Mouse (Mus musculus) lung, postnatal 4 days (tissue): ENCODE data around the gene Ager.

ENCODE experiments used
- DNase-seq, 2 experiments: peaks; one replicate each; pipeline ENCODE4 v3.0.0; 2021

The Ager gene

DNA sequence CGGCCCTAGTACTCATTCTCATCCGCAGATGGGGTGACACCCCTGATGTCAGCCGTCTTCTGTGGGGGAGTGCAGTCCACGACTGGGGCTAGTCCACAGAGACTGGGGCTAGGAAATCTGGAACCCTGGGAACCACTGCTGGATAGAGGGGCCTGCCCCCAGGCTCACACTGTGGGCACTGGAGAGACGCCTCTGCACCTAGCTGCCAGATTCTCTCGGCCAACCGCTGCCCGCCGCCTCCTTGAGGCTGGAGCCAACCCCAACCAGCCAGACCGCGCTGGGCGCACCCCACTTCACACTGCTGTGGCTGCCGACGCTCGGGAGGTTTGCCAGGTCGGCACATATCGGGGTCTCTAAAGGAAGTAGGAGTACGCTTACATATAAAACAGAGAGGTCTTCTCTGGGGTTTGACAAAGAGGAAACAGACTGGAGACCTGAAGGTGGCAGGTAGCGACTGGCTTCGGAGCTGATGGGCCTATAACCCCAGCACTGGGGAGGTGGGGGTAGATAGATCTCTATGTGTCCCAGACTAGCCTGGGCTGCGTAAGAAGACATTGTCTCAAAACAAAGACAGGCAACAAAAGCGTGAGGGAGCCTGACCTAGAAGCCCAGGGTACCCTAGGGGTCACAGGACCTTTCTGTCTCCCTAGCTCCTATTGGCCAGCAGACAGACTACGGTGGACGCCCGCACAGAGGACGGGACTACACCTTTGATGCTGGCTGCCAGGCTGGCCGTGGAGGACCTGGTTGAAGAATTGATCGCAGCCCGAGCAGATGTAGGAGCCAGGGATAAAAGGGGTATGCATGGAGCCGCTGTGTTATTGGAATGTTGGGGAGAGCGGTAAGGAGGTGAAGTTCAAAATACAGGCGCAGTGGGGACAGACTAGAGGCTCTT is 11.5 kb upstream of the Ager start:
- no peak for DNase-seq

DNA sequence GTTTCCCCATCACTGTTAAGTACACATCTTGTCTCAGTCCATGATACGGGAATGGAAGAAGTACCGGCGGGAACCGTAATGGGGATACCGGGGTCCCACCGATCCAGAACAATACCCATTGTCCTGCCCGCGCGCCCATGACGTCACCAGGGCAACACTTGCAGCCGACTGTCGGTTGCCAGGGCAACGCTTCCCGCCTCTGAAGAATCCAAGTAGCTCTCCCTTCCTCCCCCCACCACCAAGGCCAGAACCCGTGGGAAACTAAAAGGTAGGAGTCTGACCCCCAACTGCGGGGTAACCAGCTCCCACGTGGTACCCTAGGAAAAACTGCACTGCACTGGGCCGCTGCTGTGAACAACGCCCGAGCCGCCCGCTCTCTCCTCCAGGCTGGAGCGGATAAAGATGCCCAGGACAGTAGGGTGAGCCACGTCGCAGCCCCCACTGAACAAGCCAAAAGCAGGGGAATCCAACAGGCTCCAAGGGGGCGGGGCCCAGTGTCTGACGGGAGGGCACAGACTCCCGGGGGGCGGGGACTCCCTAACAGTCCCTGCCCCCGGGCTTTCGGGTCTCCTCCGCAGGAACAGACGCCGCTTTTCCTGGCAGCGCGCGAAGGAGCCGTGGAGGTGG is 10.8 kb upstream of the Ager start:
- DNase-seq = peak; percentile 90 to 92

DNA sequence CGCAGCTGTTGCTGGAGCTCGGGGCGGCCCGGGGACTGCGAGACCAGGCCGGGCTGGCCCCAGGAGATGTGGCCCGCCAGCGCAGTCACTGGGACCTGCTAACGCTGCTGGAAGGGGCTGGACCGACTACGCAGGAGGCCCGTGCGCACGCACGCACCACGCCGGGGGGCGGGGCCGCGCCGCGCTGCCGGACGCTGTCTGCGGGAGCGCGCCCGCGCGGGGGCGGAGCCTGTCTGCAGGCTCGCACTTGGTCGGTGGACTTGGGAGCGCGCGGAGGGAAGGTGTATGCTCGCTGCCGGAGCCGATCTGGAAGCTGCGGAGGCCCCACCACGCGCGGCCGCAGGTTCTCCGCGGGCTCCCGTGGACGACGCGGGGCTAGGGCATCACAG is 10.2 kb upstream of the Ager start:
- DNase-seq = peak; percentile 98 to 99

DNA sequence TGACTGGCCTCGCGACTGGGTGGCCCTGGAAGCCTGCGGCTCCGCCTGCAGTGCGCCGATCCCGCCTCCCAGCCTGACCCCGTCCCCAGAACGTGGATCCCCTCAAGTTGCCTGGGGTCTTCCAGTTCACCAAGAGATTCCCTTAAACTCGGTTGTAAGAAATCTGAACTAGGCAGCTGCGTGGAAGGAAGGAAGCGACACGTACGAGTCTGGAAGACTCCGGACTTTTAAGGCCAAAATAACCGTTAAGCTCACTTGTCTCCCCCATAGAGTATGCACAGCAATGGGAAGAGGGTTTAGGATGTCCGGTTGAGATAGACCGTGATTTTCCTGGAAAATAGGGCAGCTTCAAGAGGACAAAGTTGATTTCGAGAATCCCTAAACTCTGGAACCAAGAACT is 9.8 kb upstream of the Ager start:
- DNase-seq = no peak

DNA sequence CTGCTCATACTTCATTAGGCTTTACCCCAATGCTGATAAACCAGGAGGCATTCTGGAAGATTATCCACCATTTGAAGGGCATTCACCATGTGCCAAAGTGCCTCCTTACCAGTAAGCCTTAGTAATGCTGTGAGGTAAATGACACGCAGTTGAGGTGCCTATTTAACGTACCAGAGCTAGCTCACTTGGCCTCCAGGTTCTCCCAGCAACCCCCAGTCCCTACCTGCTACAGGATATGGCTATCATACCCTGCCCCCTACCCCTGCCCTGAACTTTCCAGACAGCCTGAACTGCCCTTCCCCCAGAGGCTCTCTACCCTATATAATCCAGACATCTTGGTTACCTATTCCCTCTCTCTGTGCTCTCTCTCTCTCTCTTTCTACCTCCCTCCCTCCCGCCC is 8.9 kb upstream of the Ager start:
- no peak for DNase-seq

DNA sequence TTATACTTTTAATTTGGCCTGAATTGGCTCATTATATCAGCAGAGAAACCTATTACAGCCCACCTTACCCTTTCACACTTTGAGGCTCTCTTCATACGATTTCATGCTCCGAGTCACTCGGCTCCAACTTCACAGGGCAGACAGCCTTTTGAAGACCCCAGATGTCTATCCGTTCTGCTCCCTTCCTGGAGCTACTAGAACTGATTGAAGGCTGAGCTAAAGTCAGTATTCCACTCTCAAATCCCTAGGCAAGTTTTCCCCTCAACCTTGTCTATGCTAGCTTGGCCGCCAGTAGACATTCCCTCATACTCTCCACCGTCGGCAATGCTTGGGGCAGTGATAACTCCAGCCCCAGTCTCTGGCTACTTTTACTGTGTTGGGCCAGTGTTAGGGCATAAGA is 8.5 kb upstream of the Ager start:
- no peak for DNase-seq

DNA sequence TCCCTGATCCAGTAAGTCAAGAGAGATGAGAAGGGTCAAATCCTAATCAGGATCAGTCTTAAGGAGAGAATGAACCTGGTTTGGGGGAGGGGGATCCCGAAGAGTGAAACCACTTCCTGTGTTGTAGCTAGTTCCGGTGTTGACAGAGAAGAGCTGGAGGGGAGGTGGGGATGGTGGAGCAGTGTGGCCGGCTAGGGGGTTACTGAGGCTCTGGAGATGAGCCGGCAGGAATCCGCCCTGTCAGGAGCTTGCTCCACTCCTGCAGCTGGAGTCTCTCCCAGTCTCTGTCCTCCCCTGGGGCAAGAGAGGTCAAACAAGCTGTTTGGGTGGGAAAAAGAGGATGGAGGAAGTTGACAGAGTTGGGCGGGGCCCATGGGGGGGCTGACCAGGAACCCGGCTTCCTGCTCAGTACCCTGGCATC is 8.0 kb upstream of the Ager start, which contains the start of gene Gpsm3:
Gene Gpsm3, plus strand, starts transcription at position 126 of the 421 bp plus-strand sequence.
- DNase-seq = peak; percentile 80 to 85

DNA sequence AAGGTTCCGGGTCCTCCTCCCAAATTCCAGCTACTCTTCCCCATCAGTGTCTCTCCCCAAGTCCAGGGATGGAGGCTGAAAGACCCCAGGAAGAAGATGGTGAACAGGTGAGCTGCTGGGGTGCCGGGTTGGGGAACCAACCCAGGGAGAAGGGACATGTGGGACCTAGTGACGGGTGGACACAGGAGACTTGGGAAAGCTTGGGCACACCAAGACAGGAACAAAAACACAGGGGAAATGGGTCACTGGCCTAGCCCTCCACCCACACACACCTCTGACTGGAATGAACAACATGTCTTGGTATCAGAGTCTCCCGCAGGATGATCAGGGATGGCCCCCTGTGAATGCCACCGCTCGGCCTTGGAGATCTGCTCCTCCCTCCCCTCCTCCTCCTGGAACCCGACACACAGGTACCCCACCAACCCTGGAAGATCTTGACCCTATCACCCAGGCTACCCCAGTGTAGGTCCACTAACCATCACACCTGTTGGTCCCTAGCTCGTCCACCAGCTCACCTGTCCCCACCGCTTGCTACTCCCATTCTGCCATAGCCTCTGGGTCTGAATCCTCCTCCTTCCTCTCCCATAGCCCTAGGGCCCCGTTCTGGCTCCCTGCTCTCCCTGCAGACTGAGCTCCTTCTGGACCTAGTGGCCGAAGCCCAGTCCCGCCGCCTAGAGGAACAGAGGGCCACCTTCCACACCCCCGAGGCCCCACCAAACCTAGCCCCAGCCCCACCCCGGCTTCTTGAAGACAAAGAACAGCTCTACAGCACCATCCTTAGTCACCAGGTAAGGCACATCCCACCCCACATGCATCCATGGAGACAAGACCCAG is 7.3 kb upstream of the Ager start:
- peak in 1 of 2 experiments; percentile 40 for DNase-seq

DNA sequence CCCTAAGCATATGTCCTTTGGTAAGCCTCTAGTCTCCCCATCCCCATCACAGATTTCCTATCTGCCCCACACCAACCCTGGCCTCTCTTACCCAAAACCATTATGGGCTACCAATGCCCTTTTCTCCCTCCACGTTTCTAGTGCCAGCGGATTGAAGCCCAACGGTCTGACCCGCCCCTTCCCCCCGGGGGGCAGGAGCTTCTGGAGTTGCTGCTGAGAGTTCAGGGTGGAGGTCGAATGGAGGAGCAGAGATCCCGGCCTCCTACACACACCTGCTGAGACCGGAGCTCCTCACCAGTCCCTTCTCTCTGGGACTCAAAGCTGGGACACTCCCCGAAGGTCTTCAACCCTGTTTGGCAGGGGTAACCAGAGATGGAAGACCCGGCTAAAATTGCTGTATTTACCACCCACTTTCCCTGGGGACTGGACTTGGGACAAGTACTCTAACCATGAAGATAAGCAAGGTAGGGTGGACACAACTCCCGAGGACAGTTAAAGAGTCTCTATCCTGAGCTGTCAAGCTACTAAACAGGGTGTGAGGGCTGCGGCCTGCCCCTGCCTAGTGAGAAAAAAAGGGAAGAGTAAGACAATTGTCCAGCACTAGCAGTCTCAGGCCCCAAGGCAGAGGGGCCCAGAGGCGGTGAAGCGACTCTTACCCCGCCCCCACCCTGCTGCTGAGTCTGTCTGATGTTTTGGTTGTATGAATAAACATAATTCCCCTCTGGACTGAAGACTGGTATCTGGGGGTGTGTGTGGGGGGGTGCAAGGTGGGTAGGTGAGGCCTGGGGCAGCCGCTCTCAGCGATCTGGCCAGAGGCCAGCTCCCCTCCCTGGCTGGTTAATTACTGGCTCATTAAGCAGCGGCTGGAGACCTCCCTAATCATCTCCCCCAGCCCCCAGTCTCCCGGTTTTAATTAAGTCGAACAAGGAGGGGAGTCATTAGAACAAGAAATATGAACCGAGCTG is 6.4 kb upstream of the Ager start, which contains the start of gene Pbx2:
Gene Pbx2, plus strand, starts transcription at position 238 of the 965 bp plus-strand sequence.
- peak; percentile 52 to 59 for DNase-seq

DNA sequence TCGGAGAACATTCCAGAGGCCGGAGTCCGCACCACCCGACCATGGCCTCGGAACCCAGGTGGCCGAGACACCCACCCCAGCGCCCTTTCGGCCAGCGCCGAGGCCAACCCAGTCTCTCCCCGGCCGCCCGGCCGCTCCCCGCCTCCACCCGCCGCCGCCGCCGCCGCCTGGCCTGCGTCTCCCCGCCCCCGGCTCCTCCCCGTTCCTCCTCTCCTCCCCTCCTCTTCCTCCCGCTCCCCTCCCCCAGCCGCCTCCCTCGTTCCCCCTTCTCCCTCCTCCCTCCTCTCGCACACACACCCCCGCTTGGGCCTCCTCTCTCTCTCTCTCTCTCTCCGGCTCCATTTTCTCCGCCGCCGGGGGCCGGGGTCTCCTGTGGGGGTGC is 5.7 kb upstream of the Ager start:
- peak; percentile 93 to 94 for DNase-seq

DNA sequence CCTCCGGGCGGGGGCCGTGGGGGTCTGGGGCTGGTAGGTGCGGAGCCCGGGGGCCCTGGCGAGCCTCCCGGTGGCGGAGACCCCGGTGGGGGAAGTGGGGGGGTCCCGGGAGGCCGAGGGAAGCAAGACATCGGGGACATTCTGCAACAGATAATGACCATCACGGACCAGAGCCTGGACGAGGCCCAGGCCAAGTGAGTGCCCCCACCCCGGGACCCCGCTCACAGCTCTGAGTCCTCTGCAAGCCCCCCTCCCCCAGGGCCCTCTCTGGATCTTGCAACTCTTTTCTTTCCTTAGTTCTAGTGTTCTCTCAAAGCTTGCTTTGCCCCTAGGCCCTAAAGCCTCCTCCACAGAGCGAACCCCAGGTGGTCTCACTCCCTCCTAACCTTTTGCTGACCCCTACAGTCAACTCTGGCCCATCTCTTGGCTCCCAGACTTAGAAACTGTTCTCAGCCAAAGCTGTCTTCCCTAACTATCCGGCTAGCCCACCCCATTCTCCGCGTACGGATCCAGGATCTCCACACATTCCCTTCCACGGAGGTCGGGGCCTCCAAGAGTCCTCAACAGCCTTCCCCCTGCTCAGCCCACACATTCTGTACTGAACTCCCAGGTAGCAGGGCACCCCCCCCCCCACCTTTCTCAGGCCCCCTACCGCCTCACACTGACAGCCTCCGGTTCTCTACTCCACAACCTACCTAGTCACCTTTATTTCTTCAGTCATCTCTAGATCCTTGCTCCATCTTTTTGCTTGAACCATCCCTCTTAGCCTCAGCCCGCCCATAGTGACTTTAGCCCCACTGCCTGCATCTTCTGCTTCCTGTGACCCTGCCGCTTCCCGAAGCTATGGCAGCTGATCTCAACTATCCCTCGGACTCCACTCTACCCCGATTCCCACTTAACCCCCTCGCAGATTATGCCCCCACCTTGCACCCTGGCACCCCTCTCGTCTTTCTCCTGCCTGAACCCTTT is 4.8 kb upstream of the Ager start:
- DNase-seq = peak; percentile 55 to 57

DNA sequence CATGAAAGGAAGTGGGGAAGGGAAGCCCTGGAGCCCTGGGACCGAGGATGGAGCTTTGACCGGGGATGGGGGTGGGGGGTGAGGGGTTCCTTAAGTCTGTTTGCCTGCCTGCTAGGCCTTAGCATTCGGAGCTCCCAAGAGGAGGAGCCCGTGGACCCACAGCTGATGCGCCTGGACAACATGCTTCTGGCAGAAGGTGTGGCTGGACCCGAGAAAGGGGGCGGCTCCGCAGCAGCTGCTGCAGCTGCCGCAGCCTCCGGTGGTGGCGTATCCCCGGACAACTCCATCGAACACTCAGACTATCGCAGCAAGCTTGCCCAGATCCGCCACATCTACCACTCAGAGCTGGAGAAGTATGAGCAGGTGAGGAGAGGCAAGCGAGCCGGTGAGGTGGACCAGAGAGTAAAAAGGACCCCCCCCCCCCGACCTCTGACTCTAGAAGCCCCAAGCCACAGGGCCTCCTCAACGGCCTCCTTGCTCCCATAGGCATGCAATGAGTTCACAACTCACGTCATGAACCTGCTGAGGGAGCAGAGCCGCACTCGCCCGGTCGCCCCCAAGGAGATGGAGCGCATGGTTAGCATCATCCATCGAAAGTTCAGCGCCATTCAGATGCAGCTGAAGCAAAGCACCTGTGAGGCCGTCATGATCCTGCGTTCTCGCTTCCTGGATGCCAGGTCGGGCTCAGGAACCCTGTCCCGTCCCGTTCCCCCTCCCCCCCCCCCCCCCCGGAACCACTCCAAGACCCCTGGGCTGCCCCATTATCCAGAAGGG is 3.7 kb upstream of the Ager start:
- peak; percentile 56 to 75 for DNase-seq

DNA sequence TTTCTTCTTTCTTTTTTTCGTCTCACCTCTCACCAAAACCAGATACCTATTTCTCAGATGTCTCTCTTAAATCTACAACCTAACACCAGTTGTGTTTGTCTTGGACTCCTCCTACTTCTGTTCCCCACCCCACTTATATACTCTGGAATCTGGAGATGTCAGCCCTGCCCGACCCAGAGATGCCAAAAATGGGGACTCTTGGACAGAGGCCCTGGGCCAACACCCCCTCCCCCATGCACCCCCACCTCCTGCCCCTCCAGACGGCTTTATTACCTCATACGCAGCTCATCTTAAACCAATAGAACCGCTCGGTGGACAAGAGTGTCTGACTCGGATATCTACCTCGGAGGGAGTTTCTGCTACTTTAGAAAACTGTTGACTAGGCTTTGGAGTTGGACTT is 1.6 kb upstream of the Ager start:
- peak; percentile 46 to 68 for DNase-seq

DNA sequence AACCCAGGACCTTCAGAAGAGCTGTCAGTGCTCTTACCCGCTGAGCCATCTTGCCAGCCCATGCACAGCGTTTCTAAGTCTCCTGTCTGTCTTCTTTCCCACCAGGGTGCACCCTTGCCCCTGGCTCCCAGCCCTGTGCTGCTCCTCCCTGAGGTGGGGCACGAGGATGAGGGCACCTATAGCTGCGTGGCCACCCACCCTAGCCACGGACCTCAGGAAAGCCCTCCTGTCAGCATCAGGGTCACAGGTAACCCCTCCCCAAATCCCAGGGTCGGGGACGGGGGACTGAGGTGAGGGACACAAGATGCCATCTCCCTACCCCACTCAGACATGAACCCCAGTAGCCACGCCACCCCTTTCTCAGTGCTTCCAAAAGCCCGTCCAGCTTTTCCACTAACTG is 2.2 kb downstream of the Ager start:
- peak in 1 of 2 experiments; percentile 33 for DNase-seq

DNA sequence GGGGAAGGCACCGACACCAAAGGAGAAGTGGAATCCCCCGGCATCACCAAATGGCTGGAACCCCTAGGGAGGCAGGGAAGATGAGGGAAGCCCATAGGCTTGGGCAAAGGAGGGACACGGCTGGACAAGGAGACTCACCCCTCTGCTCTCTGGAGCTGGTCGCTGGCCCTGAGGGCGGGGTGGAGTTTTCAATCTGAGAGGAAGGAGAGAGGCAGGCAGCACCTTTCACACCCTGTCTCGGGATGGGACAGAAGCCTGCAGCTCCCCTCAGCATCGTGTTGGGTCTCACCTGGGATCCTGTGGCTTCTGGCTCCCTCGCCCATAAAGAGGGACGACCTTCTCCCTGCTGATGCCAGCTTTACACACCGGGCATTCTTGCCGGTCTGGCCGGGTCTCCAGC is 4.1 kb downstream of the Ager start:
- peak in 1 of 2 experiments; percentile 38 for DNase-seq

DNA sequence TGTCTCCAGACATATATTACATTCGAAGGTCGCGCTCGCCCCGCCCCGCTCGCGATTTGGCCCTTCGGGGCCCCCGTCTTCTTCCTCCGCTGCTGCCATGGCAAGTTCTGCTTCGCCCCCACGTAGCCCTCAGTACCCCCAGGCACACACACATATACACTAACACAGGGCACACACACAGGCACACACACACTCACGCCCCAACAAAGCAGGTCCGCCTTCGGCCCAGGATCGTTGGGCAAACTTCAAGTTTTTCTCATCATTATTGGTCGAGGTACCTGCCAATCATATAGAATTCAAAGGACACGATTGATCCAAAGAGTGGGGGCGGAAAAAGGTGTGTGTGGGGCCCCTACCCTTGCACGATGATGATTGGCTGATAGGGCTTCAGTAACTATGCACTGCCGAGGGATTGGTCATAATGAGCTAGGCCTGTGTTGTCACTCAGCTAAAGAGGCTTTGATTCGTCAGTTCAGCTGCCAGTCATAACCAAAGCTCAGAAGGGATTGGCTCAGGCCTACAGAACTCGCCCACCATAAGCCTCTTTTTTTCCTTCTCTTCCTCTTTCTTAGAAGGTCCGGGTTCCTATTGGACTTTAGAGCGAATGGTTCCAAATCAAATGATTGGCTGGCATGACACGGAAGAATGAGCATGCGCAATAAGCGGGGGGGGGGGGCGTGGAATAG is 5.9 kb downstream of the Ager start, which contains the start of gene Rnf5:
Gene Rnf5, minus strand, starts transcription at position 316 of the 686 bp plus-strand sequence.
- peak; percentile 96 to 99 for DNase-seq

DNA sequence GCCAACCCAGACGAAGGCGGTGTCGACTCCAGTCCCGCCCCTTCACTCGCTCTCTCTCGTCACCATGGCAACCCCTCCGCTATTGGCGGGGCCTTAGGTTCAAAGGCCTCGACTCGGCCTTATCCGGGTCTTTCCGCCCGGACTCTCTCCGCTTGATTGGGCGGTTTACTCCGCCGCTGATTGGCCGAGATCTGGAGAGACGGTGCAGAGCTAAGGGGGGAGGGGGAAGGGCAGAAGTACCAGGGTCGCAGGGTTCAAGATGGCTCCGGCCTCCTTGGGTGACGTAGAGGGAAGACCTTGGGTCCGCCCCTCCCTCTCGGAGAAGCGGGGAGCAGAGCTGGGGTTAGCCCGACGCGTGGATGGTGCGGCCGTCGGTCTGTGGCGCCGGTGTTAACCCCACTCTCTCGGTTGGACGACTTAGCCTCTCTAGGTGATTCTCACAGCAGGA is 6.4 kb downstream of the Ager start, which contains the start of gene Agpat1:
Gene Agpat1, plus strand, starts transcription at position 202 of the 448 bp plus-strand sequence.
- DNase-seq = peak; percentile 99

DNA sequence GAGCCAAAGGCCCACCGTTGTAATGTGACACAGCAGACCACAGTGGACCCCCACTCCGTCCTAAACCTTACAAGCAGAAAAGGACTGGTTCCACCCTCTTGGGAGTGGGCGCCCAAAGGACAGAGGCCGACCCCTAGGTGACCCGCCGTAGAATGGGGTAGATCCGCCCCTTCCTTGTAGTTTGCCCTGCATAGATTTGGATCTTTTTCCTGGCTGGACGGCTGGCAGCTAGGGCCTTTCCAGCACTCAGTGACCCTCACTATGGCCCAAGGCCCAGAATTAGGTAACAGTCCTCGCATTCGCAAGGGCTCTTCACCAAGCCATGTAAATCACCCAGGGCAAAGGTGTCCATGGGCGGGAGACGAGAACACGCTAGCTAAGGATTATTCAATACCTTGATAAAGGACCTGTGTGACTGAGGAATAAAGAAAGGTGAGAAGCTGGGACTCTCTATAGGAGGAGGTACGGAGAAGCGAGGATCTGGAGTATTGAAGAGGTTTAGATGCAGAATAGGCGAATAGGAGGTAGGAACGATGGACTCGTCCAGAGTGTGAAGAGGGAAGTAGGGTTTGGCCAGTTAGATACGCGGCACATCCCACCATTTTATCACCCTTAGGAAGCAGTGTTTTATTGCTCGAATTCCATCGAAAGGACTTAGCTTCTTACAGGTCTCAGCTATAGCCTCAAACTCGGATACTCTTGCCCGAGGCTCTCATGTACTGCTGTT is 7.0 kb downstream of the Ager start:
- DNase-seq = peak; percentile 70 to 80
